Mouse (Mus musculus) heart, embryonic 12.5 days (tissue): ENCODE measurements around the gene Agps. TPM values are rescaled to one million over a fixed set of nuclear protein-coding genes. Genes with fewer than 3 reads are reported as not detected.

Source experiments
- ATAC-seq: fragments of 200-750 bp; cut with Nextera tagmentation; 2 replicates; pipeline ENCODE4 v1.8.0; 2017; ENCODE audit warnings: moderate TSS enrichment, moderate library complexity; ENCODE audit not compliant: insufficient number of reproducible peaks, low FRiP score
- H3K27ac ChIP-seq: fragments of 300-500 bp; sonication (generic); 2 replicates; pipeline ENCODE4 v1.5.1; 2016; ENCODE audit warnings: mild to moderate bottlenecking, moderate library complexity; ENCODE audit not compliant: poor library complexity, severe bottlenecking
- H3K27me3 ChIP-seq: fragments of 300-500 bp; sonication (generic); replicated peaks from 2 replicates; pipeline ENCODE4 v1.6.1; 2016; ENCODE audit warnings: mild to moderate bottlenecking, moderate library complexity
- H3K36me3 ChIP-seq: fragments of 300-500 bp; sonication (generic); 2 replicates; pipeline ENCODE4 v1.6.1; 2016; ENCODE audit warnings: mild to moderate bottlenecking, moderate library complexity
- H3K4me1 ChIP-seq: fragments of 300-500 bp; sonication (generic); replicated peaks from 2 replicates; pipeline ENCODE4 v1.6.1; 2016; ENCODE audit warnings: mild to moderate bottlenecking
- H3K4me2 ChIP-seq: fragments of 300-500 bp; sonication (generic); 2 replicates; pipeline ENCODE4 v1.6.1; 2016; ENCODE audit warnings: mild to moderate bottlenecking, moderate library complexity
- H3K4me3 ChIP-seq: fragments of 300-500 bp; sonication (generic); 2 replicates; pipeline ENCODE4 v1.5.1; 2016; ENCODE audit warnings: mild to moderate bottlenecking
- H3K9ac ChIP-seq: fragments of 300-500 bp; sonication (generic); 2 replicates; pipeline ENCODE4 v1.6.1; 2016; ENCODE audit warnings: mild to moderate bottlenecking, moderate library complexity
- H3K9me3 ChIP-seq: fragments of 300-500 bp; sonication (generic); replicated peaks from 2 replicates; pipeline ENCODE4 v1.6.1; 2016; ENCODE audit warnings: mild to moderate bottlenecking, moderate library complexity
- WGBS: fragments of 180-500 bp; shearing (Covaris S2); methylation state at CpG from one replicate; pipeline ENCODE4 v1.1.7; 2016; 5-methylcytosine and 5-hydroxymethylcytosine counted together
- polyA plus RNA-seq: library from polyadenylated mRNA; unstranded; fragments of >200 nt; fragmentation: Nextera tagmentation; extraction: Ambion mirVana; gene quantifications from 2 replicates; pipeline ENCODE4 v1.2.1, GENCODE M21; 2016

Agps gene
- polyA plus RNA-seq: 40.3 and 42.2 TPM in 2 replicates

- WGBS: under 1% methylated on average over 80 of the region's 86 CpGs
Measured at GRCm38 (mm10) chr2:75831881-75832633, at the start of gene Agps. TSS of gene Agps (plus strand) at chr2:75832177.

DNA sequence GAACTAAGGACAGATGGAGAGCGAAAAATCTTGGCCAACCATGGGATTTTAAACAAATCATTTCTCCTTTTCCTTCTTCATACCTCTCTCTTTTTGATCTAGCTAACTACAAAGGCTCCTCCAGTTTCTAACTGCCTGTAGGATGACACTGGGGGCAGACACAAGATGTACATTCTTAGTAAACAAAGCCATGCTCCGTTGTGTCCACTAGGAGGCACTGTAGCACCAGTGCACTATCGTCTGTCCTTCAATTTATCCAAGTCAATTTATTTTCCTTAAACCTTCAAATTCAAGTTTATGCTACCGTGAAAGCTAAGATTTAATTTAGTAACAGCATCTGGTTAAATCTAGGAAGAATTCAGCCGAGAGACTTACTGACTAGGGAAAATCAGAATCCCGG lies 45.9 kb upstream of the Agps start:
- no peaks in the 10 kb centered on the region for H3K27me3 ChIP-seq
- no peak overlapping the region for H3K4me2 ChIP-seq
- H3K4me3 ChIP-seq: no peak overlapping the region
- H3K4me1 ChIP-seq: no peaks in the 10 kb centered on the region
- no peak overlapping the region for H3K9ac ChIP-seq
- 21% methylated on average over 6 of the region's 6 CpGs for WGBS
- ATAC-seq: no peak
- H3K27ac ChIP-seq: no peak overlapping the region
- H3K9me3 ChIP-seq: no peaks in the 10 kb centered on the region
- H3K36me3 ChIP-seq: no peaks in the 10 kb centered on the region

More at GRCm38 (mm10) chr2:75831881-75832633, at the start of gene Agps:
- Histone ChIP-seq H3K36me3 (no peaks in the 10 kb centered on the region), H3K9me3 (no peaks in the 10 kb centered on the region), H3K4me3 (peak within 1 kb of the TSS; percentile 65), H3K9ac (peak within 1 kb of the TSS; percentile 78), H3K27me3 (no peaks in the 10 kb centered on the region), H3K4me1 (peaks cover 20% of the 10 kb centered on the region), H3K27ac (peak within 1 kb of the TSS; percentile 59), H3K4me2 (peak within 1 kb of the TSS; percentile 84)
- peak; percentile 98 for ATAC-seq

GRCm38 (mm10) chr2:75788511-75788910 lies 43.5 kb upstream of the Agps start:
- WGBS: 61% methylated on average over 3 of the region's 3 CpGs
- no peaks in the 10 kb centered on the region for H3K9me3 ChIP-seq
- no peaks in the 10 kb centered on the region for H3K27me3 ChIP-seq
- no peak overlapping the region for H3K4me3 ChIP-seq
- no peak overlapping the region for H3K9ac ChIP-seq
- H3K27ac ChIP-seq: no peak overlapping the region
- ATAC-seq: no peak
- H3K4me2 ChIP-seq: no peak overlapping the region
- H3K36me3 ChIP-seq: no peaks in the 10 kb centered on the region
- no peaks in the 10 kb centered on the region for H3K4me1 ChIP-seq

GRCm38 (mm10) chr2:75789959-75790523 lies 41.9 kb upstream of the Agps start:
- Histone ChIP-seq H3K9ac (no peak overlapping the region), H3K36me3 (no peaks in the 10 kb centered on the region), H3K9me3 (no peaks in the 10 kb centered on the region), H3K4me2 (no peak overlapping the region), H3K4me3 (no peak overlapping the region), H3K27me3 (no peaks in the 10 kb centered on the region), H3K27ac (no peak overlapping the region), H3K4me1 (no peaks in the 10 kb centered on the region)
- 51% methylated on average over 14 of the region's 14 CpGs for WGBS
- no peak for ATAC-seq

DNA sequence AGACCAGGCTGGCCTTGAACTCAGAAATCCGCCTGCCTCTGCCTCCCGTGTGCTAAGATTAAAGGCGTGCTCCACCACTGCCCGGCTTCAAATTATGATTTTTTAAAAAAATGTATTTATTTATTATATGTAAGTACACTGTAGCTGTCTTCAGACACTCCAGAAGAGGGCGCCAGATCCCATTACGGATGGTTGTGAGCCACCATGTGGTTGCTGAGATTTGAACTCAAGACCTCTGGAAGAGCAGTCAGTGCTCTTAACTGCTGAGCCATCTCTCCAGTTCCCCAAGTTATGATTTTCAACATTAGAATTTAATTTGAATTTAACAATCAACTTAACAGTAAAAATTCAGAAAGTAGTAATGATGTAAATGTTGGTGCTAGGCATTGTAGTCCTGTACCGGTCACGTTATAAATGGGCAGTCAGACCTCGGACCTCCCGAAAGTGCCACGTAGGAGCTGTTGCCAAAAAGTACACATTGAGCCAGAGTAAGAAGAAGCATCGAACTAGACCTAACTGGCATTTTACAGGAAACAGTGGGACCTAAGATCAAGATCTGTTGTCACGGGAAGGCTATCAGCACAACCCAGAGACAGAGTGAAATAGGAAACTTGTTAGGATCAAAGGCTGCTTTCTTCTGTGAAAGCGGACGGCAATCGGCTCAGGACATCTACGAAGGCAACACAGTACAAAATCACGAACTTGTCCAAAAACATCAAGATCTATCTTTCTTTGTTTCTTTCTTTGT lies 40.2 kb upstream of the Agps start:
- Histone ChIP-seq H3K27ac (no peak overlapping the region), H3K4me2 (peak overlapping the region; percentile 26; the same call in 1 of the 2 replicates), H3K9ac (no peak overlapping the region), H3K4me1 (no peaks in the 10 kb centered on the region), H3K27me3 (no peaks in the 10 kb centered on the region), H3K4me3 (no peak overlapping the region), H3K36me3 (no peaks in the 10 kb centered on the region), H3K9me3 (no peaks in the 10 kb centered on the region)
- 64% methylated on average over 18 of the region's 18 CpGs for WGBS
- no peak for ATAC-seq

DNA sequence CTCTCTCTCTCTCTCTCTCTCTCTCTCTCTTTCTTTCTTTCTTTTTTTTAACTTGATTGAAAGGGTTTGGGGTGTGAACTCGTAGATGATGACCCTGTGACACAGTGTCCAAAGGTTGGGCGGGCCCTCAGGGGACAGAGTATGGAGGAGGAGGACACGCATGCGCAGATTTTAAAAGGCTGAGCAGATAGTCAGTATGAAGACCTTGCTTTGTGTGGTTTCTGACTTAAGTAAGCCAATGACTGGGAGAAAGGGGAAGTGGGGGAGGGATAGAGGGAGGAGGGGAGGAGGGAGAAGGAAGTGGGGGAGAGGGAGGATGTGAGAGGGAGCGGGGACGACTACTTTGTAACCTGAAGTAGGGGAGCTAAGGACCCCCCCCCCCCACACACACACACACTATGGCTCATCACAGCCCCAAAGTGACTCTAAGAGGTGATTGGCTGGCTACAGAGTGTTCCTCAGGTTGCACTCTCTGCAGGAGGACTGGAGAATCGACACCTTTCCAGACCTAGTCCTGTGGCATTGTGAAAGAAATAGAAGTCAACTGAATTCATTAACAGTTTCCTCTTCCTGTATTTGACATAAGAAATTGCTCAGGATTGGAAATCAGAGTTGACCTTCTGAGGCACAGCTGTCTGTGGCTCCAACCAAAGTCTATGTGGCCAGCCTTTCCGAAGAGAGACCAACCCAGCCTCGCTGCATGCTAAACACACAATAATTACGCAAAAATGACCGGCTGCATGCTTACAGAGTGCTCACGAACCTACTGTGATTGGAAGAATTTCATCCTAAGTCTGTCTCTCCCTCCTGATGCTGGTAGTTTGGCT lies 39.4 kb upstream of the Agps start:
- no peak overlapping the region for H3K4me3 ChIP-seq
- no peaks in the 10 kb centered on the region for H3K9me3 ChIP-seq
- no peak overlapping the region for H3K9ac ChIP-seq
- no peak overlapping the region for H3K27ac ChIP-seq
- no peaks in the 10 kb centered on the region for H3K36me3 ChIP-seq
- no peaks in the 10 kb centered on the region for H3K27me3 ChIP-seq
- 51% methylated on average over 12 of the region's 12 CpGs for WGBS
- no peak; the same call in 1 of the 2 replicates for ATAC-seq
- no peaks in the 10 kb centered on the region for H3K4me1 ChIP-seq
- peak overlapping the region; percentile 7; the same call in 1 of the 2 replicates for H3K4me2 ChIP-seq

- Histone ChIP-seq H3K4me2 (no peak overlapping the region), H3K4me1 (no peaks in the 10 kb centered on the region), H3K4me3 (no peak overlapping the region), H3K27ac (no peak overlapping the region), H3K36me3 (no peaks in the 10 kb centered on the region), H3K27me3 (no peaks in the 10 kb centered on the region), H3K9ac (no peak overlapping the region), H3K9me3 (no peaks in the 10 kb centered on the region)
- no peak for ATAC-seq
- 78% methylated on average over 2 of the region's 2 CpGs for WGBS
Measured at GRCm38 (mm10) chr2:75796181-75796580, 35.8 kb upstream of the Agps start.

- H3K9me3 ChIP-seq: 0 out of 2 replicates have a peak, but pooled peaks cover 5% of the 10 kb centered on the region
- H3K9ac ChIP-seq: no peak overlapping the region
- H3K27me3 ChIP-seq: no peaks in the 10 kb centered on the region
- no peak for ATAC-seq
- H3K4me2 ChIP-seq: no peak overlapping the region
- 66% methylated on average over 4 of the region's 4 CpGs for WGBS
- no peak overlapping the region for H3K27ac ChIP-seq
- H3K4me3 ChIP-seq: no peak overlapping the region
- no peaks in the 10 kb centered on the region for H3K4me1 ChIP-seq
- no peaks in the 10 kb centered on the region for H3K36me3 ChIP-seq
Measured at GRCm38 (mm10) chr2:75798434-75798970, 33.5 kb upstream of the Agps start.

DNA sequence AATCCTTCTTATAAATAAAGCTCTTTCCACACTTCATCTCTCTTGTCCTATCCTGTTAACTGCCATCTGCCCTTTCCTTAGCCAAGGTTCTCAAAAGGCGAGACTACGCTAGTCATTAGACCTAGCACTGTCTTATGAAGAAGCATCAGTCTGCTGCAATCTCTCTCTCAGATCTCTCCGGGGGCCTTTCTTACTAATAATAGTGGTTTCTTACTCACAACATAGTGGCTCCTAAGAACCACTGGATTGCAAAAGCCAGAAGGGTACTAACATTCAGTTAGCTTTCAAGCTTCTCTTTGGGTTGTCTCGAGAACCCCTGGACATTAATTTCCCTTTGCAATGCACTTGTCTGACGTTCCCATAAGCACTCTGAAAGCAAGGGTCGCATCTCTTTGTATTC lies 26.2 kb upstream of the Agps start:
- no peak for ATAC-seq
- no peak overlapping the region for H3K27ac ChIP-seq
- H3K9ac ChIP-seq: no peak overlapping the region
- H3K36me3 ChIP-seq: no peaks in the 10 kb centered on the region
- no peaks in the 10 kb centered on the region for H3K27me3 ChIP-seq
- H3K4me1 ChIP-seq: no peaks in the 10 kb centered on the region
- no peak overlapping the region for H3K4me3 ChIP-seq
- WGBS: 85% methylated on average over 6 of the region's 6 CpGs
- 0 out of 2 replicates have a peak, but pooled peaks cover 5% of the 10 kb centered on the region for H3K9me3 ChIP-seq
- no peak overlapping the region for H3K4me2 ChIP-seq

DNA sequence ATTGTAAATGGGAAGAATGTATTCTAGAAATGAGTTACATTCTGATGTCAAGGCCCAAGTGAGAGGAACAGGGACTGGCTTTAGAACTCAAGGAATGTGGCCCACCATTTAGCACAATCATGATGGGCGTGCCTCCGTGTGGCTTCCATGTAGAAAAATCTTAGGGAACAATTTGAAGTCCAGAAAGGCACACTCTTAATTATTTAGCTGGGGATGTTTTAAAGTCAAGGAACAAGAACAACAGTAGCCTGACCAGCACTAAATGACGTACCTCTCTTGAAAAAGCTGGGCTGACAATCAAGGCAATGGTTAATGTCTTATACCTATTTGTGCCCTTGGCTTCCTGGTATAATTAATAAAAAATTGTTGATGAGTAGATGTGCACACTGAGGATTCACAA lies 25.1 kb upstream of the Agps start:
- H3K36me3 ChIP-seq: no peaks in the 10 kb centered on the region
- H3K4me3 ChIP-seq: no peak overlapping the region
- no peaks in the 10 kb centered on the region for H3K4me1 ChIP-seq
- H3K27ac ChIP-seq: no peak overlapping the region
- ATAC-seq: no peak
- H3K9me3 ChIP-seq: 0 out of 2 replicates have a peak, but pooled peaks cover 5% of the 10 kb centered on the region
- WGBS: 89% methylated on average over 3 of the region's 3 CpGs
- no peak overlapping the region for H3K9ac ChIP-seq
- no peaks in the 10 kb centered on the region for H3K27me3 ChIP-seq
- no peak overlapping the region for H3K4me2 ChIP-seq
